Mouse (Mus musculus) kidney, embryonic 15.5 days (tissue): ENCODE measurements around the gene Bsg. TPM values are rescaled to one million over a fixed set of nuclear protein-coding genes. Genes with fewer than 3 reads are reported as not detected.

Experiments used
- ATAC-seq: fragments of 200-750 bp; cut with Nextera tagmentation; replicated peaks from 2 replicates; pipeline ENCODE4 v1.8.0; 2017; ENCODE audit warnings: moderate TSS enrichment; ENCODE audit not compliant: low FRiP score
- H3K27ac ChIP-seq: fragments of 300-500 bp; sonication (generic); 2 replicates; pipeline ENCODE4 v1.5.1; 2015; ENCODE audit warnings: mild to moderate bottlenecking, inconsistent platforms
- H3K27me3 ChIP-seq: fragments of 300-500 bp; sonication (generic); 2 replicates; pipeline ENCODE4 v1.6.1; 2015; ENCODE audit warnings: inconsistent platforms
- H3K36me3 ChIP-seq: fragments of 300-500 bp; sonication (generic); 2 replicates; pipeline ENCODE4 v1.6.1; 2015; ENCODE audit warnings: inconsistent platforms
- H3K4me1 ChIP-seq: fragments of 300-500 bp; sonication (generic); 2 replicates; pipeline ENCODE4 v1.6.1; 2015; ENCODE audit warnings: inconsistent platforms
- H3K4me2 ChIP-seq: fragments of 300-500 bp; sonication (generic); 2 replicates; pipeline ENCODE4 v1.6.1; 2015; ENCODE audit warnings: moderate library complexity, mild to moderate bottlenecking, inconsistent platforms
- H3K4me3 ChIP-seq: fragments of 300-500 bp; sonication (generic); replicated peaks from 2 replicates; pipeline ENCODE4 v1.5.1; 2015; ENCODE audit warnings: mild to moderate bottlenecking, inconsistent platforms
- H3K9ac ChIP-seq: fragments of 300-500 bp; sonication (generic); 2 replicates; pipeline ENCODE4 v1.6.1; 2015; ENCODE audit warnings: mild to moderate bottlenecking, inconsistent platforms
- H3K9me3 ChIP-seq: fragments of 300-500 bp; sonication (generic); replicated peaks from 2 replicates; pipeline ENCODE4 v1.6.1; 2016; ENCODE audit warnings: inconsistent platforms
- WGBS: fragments of 180-500 bp; shearing (Covaris S2); methylation state at CpG from one replicate; pipeline ENCODE4 v1.1.7; 2015; ENCODE audit warnings: mixed read lengths; 5-methylcytosine and 5-hydroxymethylcytosine counted together
- polyA plus RNA-seq: library from polyadenylated mRNA; unstranded; fragments of >200 nt; fragmentation: Nextera tagmentation; extraction: Ambion mirVana; gene quantifications from 2 replicates; pipeline ENCODE4 v1.2.1, GENCODE M21; 2015

Bsg gene
- polyA plus RNA-seq, 1 experiment from 2014 or later, result 925 TPM

DNA sequence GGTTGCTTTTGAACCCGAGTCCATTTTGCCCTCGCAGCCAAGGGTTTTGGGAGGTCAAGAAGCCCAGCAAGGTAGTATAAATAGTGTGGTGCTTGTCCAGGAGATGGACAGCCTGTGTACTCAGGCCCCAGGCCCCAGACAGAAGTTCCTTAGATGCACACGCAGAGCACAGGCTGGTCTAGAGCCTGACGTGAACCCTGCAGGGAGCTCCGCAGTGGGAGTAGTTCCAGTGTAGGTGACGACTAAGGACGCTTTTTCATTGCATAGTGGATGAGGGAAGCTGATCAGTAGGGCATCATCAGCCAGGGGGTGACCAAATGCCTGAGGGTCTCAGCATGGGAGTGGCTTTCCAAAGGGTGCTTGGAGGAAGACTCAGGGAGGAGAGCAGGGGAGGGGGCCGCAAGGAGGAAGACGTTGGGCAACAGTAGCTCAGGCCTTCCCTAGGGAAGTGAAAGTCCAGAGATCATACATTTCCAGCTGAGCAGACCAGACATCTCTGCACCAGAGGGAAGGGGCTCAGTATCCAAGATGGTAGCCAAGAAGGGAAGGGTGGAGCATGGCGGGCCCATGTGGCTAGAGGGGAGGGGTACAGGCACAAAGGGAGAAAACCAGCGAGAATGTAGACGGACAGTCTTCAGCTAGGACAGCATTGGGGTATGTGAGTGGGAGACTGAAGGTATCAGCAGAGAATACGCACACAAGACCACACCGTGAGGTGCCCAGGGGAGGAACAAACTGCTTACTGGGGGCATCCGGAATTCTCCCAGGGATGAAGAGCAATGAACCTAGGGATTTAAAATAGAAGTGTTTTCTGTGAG lies 34.0 kb upstream of the Bsg start:
- WGBS, result 23% methylated on average over 15 of the region's 15 CpGs
- H3K27ac ChIP-seq, result peak overlapping the region; percentile 97
- peaks cover 27% of the 10 kb centered on the region for H3K4me1 ChIP-seq
- peak overlapping the region; percentile 79 for H3K4me2 ChIP-seq
- H3K27me3 ChIP-seq, result no peaks in the 10 kb centered on the region
- peak overlapping the region; percentile 99 for H3K4me3 ChIP-seq
- peak; percentile 10; the same call in 1 of the 2 replicates for ATAC-seq
- H3K9me3 ChIP-seq, result no peaks in the 10 kb centered on the region
- H3K36me3 ChIP-seq, result peaks cover 15% of the 10 kb centered on the region
- H3K9ac ChIP-seq, result peak overlapping the region; percentile 86

DNA sequence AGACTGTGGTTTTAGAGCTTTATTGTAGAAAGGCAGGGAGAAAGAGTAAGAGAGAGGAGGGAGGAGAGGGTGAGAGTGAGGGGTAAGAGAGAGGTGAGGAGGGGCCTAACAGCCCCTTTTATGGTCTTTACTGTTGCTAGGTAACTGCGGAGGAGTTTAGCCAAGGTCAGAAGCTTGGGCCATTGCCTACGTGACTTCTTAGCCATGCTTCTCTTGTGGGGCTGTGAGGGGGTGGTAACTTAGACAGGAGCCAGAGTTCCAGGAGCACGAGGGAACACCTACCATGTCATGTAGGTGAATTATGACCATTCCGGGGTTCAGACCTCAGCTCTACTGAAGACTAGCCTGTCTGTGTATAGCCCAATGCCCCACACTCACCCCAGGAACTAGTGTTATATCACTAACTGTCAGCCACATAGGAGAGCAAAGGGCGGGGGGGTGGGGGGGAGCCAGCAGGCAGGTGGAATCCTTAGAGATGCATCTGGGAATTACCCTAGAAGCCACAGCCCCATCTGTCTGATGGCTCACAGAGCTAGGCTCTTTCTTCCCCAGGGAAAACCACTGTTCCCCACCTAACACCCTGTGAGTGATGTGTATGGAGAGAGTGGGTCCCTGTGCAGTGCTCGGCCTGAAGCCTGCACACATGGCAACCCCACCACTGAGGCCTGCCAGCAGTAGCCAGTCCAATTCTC lies 32.7 kb upstream of the Bsg start:
- H3K9ac ChIP-seq, result peak overlapping the region; percentile 86; the same call in 1 of the 2 replicates
- no peaks in the 10 kb centered on the region for H3K9me3 ChIP-seq
- peak overlapping the region; percentile 99 for H3K4me3 ChIP-seq
- peak overlapping the region; percentile 79 for H3K4me2 ChIP-seq
- peak overlapping the region; percentile 97 for H3K27ac ChIP-seq
- no peaks in the 10 kb centered on the region for H3K27me3 ChIP-seq
- peak; percentile 7 for ATAC-seq
- H3K36me3 ChIP-seq, result peaks cover 24% of the 10 kb centered on the region
- peaks cover 37% of the 10 kb centered on the region for H3K4me1 ChIP-seq
- 23% methylated on average over 6 of the region's 6 CpGs for WGBS

DNA sequence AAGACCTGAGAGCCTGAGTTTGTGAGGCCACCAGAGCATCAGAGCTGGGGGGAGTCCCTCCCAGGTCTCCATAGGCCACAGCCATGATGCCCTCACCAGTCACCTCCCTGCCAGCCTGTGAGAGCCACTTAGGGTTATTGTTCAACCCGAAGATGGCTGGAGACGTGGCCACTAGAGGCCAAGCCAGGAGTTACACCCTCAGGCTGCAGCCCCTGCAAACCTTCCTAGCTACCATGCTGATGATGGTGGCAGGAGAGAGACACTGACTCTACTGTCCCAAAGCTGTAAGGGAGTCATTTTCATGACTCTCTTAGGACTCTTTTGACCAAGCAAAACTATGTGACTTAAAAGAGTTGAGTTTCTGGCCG lies 32.2 kb upstream of the Bsg start:
- Histone ChIP-seq H3K9ac (no peak overlapping the region), H3K27ac (peak overlapping the region; percentile 97), H3K4me3 (no peak overlapping the region), H3K9me3 (no peaks in the 10 kb centered on the region), H3K27me3 (no peaks in the 10 kb centered on the region), H3K4me2 (peak overlapping the region; percentile 79), H3K4me1 (peaks cover 40% of the 10 kb centered on the region), H3K36me3 (peaks cover 24% of the 10 kb centered on the region)
- ATAC-seq, result peak; percentile 4; the same call in 1 of the 2 replicates
- WGBS, result 46% methylated on average over 3 of the region's 3 CpGs

DNA sequence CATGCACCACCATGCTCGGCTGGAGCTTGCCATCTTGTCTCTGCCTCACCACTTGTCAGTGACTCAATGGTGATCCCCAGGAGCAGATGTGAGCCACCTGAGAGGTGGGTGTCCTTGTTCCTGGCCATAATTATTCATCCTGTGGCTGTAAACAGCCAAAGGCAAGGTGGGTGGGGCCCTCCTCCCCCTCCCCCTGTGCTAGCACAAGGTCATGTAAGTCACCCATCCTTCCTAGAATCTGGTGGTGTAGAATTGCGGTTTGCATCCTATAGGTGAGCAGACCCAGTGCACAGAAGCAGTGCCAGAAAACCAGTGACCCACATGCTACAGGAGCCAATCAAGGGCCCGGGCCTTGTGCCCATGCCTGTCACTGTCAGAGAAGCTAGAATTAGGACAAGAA lies 31.2 kb upstream of the Bsg start:
- Histone ChIP-seq H3K27ac (no peak overlapping the region), H3K9me3 (no peaks in the 10 kb centered on the region), H3K9ac (no peak overlapping the region), H3K4me1 (peaks cover 40% of the 10 kb centered on the region), H3K4me2 (no peak overlapping the region), H3K4me3 (no peak overlapping the region), H3K27me3 (no peaks in the 10 kb centered on the region), H3K36me3 (peaks cover 24% of the 10 kb centered on the region)
- 91% methylated on average over 3 of the region's 3 CpGs for WGBS
- no peak for ATAC-seq

DNA sequence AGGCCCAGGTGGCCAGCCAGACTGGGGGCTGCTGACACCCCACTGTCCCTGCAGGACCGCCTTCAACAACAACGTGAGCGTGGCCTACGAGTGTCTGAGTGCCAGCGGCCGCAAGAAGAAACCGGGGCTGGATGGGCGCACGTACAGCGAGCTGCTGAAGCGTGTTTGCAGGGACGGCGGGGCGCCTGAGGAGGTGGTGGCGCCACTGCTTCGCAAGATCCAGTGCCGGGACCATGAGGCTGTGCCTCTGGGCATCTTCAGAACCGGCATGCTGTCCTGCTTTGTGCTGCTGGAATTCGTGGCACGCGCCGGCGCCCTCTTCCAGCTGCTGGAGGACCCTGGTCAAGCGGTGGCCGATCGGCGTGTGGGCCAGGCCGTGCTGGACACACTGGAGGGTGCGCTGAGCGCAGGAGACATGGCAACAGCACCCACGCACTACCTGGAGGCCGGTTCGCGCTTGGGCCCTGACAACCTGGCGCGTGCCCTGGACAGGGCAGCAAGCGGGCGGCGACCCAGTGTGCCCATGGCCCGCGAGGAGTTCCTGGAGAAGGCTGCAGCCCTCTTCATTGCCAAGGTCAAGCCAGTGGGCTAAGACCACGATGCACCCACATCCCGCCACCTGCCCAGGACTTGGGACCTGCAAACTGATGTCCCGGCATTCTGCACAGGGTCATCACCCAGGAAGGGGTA lies 28.8 kb upstream of the Bsg start:
- H3K27me3 ChIP-seq, result no peaks in the 10 kb centered on the region
- 75% methylated on average over 44 of the region's 44 CpGs for WGBS
- peaks cover 24% of the 10 kb centered on the region for H3K36me3 ChIP-seq
- no peak overlapping the region for H3K4me3 ChIP-seq
- H3K27ac ChIP-seq, result no peak overlapping the region
- ATAC-seq, result no peak
- H3K9ac ChIP-seq, result no peak overlapping the region
- peaks cover 34% of the 10 kb centered on the region for H3K4me1 ChIP-seq
- H3K9me3 ChIP-seq, result no peaks in the 10 kb centered on the region
- H3K4me2 ChIP-seq, result no peak overlapping the region

DNA sequence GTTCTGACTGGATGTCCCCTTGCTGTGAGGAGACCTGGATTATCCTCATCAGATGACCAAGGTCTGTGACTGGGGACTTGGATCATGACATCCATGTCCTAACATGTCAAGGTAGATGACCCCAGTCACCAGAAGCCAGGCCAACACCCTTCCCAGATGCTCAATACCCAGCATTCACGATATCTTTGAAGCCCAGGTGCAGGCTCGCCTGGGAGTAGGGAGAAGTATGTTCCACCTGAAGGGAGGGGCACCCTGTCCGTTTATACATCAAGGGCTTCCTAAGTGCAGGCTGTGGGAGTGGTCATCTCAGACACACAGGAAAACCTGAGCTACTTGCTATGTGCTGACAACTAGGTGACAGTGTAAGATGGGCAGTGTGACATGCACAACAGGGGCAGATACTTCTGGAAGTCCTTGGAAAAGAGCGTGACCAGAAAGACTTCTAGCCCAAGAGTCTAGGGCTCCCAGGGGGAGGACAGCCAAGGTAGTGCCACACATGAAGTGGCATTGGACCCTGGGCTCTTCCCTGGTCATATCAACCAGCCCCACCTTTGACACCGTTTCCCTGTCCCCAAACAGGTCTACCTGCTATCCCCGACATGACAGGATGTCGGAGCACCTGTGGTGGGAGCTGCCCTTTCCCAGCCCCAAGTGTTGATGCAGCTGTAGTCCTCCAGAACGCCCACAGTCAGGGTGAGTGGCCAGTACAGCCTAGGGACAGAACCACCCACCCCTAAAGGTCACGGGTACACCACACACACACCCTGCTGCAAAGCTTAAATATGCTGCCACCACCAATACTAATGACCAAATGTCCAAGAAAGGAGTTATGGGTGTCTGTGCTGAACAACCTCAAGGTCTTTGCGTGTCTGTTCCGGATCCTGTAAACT lies 23.4 kb upstream of the Bsg start:
- Histone ChIP-seq H3K36me3 (peaks cover 24% of the 10 kb centered on the region), H3K27me3 (no peaks in the 10 kb centered on the region), H3K27ac (peak overlapping the region; percentile 89), H3K4me2 (peak overlapping the region; percentile 89), H3K9ac (peak overlapping the region; percentile 37), H3K9me3 (no peaks in the 10 kb centered on the region), H3K4me1 (peaks cover 34% of the 10 kb centered on the region), H3K4me3 (peak overlapping the region; percentile 87)
- 27% methylated on average over 11 of the region's 11 CpGs for WGBS
- ATAC-seq, result peak; percentile 9

DNA sequence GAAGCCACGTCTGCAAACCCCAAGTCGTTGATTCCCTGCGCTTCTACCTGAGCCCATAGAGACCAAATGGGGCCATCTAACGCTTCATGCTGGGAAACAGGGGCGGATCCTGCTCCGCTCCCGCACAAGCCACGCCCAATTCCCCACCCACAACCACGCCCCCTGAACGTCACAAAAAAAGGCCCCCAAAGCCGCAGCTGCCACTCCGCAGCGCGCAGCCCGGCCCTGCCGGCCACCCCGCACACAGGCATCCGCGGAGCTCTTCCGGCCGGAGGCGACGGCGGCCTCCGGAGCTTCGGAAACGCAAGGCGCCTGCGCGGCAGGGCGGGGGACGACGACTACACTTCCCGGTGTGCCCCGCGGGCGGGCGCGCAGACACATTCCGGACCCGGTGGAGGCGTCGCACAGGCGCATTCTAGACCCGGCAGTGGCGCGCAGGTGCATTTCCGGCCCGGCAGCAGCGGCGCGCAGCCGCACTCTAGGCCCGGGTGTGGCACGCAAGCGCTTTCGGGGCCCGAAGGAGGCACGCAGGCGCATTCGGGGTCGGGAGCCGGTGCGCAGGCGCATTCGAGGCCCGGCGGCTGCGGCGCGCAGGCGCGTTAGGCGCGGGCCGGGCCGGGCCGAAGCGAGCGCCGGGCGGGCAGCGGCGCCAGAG lies 22.6 kb upstream of the Bsg start, which contains the start of gene Cdc34:
Cdc34 (plus strand) TSS at position 605 of the 655 bp plus-strand sequence.
- H3K36me3 ChIP-seq, result peaks cover 29% of the 10 kb centered on the region
- H3K4me1 ChIP-seq, result peaks cover 26% of the 10 kb centered on the region
- H3K4me3 ChIP-seq, result peak within 1 kb of the TSS; percentile 87
- peak within 1 kb of the TSS; percentile 89 for H3K27ac ChIP-seq
- peak within 1 kb of the TSS; percentile 89 for H3K4me2 ChIP-seq
- H3K27me3 ChIP-seq, result no peaks in the 10 kb centered on the region
- H3K9ac ChIP-seq, result peak within 1 kb of the TSS; percentile 86
- peak; percentile 93 for ATAC-seq
- WGBS, result under 1% methylated on average over 63 of the region's 84 CpGs
- no peaks in the 10 kb centered on the region for H3K9me3 ChIP-seq

DNA sequence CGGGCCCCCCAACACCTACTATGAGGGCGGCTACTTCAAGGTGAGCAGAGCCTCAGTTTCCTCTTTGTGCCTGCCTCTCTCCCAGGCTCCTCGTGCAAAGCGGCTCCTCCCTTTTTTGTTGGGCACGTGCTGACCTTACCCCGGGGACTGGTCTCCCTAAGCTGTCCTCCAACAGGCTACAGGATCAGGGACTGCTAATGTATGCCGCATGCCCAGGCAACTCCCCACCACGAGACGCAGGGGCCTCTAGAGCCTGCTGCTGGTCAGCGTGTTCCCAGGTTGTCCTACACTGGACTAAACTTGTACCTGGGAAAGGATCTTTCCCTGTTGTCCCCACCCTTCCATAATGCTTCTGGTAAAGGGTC lies 21.8 kb upstream of the Bsg start:
- WGBS, result 0% methylated on average over 10 of the region's 10 CpGs
- H3K4me1 ChIP-seq, result peaks cover 25% of the 10 kb centered on the region
- H3K4me2 ChIP-seq, result peak overlapping the region; percentile 89
- no peaks in the 10 kb centered on the region for H3K9me3 ChIP-seq
- H3K27me3 ChIP-seq, result no peaks in the 10 kb centered on the region
- ATAC-seq, result peak; percentile 2
- H3K9ac ChIP-seq, result peak overlapping the region; percentile 86
- H3K27ac ChIP-seq, result peak overlapping the region; percentile 89
- peaks cover 37% of the 10 kb centered on the region for H3K36me3 ChIP-seq
- peak overlapping the region; percentile 87 for H3K4me3 ChIP-seq

DNA sequence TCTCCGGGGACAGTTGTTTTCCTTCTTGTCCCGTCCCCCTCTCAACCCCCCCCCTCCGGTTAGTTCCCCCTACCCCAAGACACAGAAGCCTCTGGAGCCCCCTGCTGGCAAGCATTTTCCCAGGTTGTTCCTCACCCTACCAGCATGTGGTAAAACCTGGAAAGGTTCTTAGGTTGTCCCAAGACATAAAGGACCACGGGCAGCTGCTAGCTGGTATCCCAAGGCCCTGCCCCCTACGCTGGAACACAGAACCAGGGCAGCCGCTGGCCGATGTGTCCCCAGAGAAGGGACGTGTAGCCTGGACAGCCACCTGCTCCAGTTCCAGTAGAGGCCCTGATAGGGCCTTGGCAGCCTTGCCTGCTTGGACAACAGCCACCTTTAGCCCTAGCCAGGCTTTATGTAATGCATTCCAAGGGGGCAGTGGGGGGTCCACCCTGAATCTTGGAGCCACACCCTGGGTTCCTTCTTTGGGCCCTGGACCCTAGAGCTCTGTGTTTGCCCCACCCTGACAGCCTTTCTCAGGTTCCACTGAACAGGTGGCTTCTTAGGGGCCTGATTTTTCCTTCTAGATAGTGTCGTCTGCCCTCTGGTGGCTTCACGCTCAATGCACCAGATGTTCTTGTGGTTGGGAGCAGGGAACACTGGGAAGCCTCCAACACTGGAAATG lies 21.2 kb upstream of the Bsg start:
- Histone ChIP-seq H3K4me3 (peak overlapping the region; percentile 87), H3K4me1 (peaks cover 25% of the 10 kb centered on the region), H3K27ac (peak overlapping the region; percentile 89), H3K4me2 (peak overlapping the region; percentile 89), H3K27me3 (no peaks in the 10 kb centered on the region), H3K9me3 (no peaks in the 10 kb centered on the region), H3K36me3 (peaks cover 43% of the 10 kb centered on the region), H3K9ac (peak overlapping the region; percentile 86)
- WGBS, result 2% methylated on average over 10 of the region's 10 CpGs
- ATAC-seq, result 0 out of 2 replicates have a peak, but pooled peaks have one; percentile 1

DNA sequence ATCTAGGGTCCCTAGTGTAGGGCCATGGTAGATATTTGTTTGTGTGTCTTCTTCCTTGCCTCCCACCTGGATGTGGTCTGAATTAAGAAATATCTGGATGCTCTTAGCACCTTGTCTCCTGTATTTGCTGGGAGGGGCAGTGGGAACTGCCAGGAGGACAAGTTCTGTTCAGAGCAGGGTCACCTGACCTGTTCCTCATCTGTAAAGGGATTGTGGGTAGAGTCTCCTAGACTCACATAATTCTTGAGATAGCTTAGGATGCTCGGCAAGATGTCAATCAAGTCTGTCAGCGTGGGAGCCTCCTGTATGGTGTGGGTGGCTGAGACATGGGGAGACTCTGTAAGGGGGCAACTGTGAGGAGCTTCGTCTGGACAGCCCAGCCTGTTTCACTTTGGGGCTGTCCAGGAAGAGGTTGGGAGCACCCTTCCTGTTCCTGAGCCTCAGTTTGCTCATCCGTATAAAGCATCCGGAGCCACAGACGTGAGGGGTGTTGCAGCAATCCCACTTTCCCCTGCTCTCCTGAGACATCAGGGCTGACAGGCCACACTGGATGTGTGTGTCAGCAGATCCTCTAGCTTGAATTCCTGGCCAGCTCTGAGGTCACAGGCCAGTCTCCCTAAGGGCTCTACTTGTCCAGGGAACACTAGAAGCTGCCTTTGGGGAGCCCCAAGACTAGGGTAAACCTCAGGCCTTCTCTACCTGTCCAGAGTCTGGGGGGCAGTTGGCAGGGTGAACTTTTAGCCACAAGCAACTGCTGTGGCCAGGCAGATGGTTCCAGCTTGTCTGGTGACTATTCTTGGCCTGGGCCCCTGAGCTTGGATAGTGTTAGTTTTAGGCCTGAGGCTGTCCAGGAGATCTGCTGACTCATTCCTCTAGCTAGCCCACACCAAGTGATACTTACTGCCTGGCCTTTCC lies 20.3 kb upstream of the Bsg start:
- Histone ChIP-seq H3K27me3 (no peaks in the 10 kb centered on the region), H3K27ac (no peak overlapping the region; the same call in 1 of the 2 replicates), H3K4me3 (peak overlapping the region; percentile 87), H3K4me1 (peaks cover 25% of the 10 kb centered on the region), H3K9me3 (no peaks in the 10 kb centered on the region), H3K36me3 (peaks cover 52% of the 10 kb centered on the region), H3K4me2 (peak overlapping the region; percentile 89), H3K9ac (peak overlapping the region; percentile 86)
- WGBS, result 76% methylated on average over 6 of the region's 6 CpGs
- no peak for ATAC-seq
